Mouse (Mus musculus) CD4-positive, CD25-positive, alpha-beta regulatory T cell, adult 2 months (primary cell): ENCODE data around the gene Tpra1.

ENCODE experiments used
- DNase-seq: peaks from one replicate; pipeline ENCODE4 v3.0.0-alpha.2; 2012; ENCODE audit warnings: low read depth, low spot score

Tpra1 gene

GRCm38 (mm10) chr6:88956725-88957124 is 54.7 kb downstream of the Tpra1 start:
- DNase-seq: no peak

- no peak for DNase-seq
Measured at GRCm38 (mm10) chr6:88957313-88957712, 55.3 kb downstream of the Tpra1 start.

GRCm38 (mm10) chr6:88957801-88958211 is 55.8 kb downstream of the Tpra1 start:
- DNase-seq: no peak

- DNase-seq: no peak
Measured at GRCm38 (mm10) chr6:88958305-88958704, 56.3 kb downstream of the Tpra1 start.

- no peak for DNase-seq
Measured at GRCm38 (mm10) chr6:88959834-88960233, 57.8 kb downstream of the Tpra1 start.

- no peak for DNase-seq
Measured at GRCm38 (mm10) chr6:88960941-88961340, 58.9 kb downstream of the Tpra1 start.
